Mouse (Mus musculus) kidney, postnatal 0 days (tissue): ENCODE results near the gene Rdh7. TPM values are rescaled to one million over a fixed set of nuclear protein-coding genes. Genes with fewer than 3 reads are reported as not detected.
"Not testable (repeated sequence)": the region's sequence is repeated elsewhere in the genome, so short reads cannot be mapped to it uniquely, and the experiment has no call there.

ENCODE experiments used
- ATAC-seq: fragments of 200-750 bp; cut with Nextera tagmentation; replicated peaks from 2 replicates; pipeline ENCODE4 v1.8.0; 2017; ENCODE audit warnings: low read depth, moderate number of reproducible peaks, moderate TSS enrichment, moderate library complexity; ENCODE audit not compliant: low FRiP score
- DNase-seq: peaks from one replicate; pipeline ENCODE4 v3.0.0-alpha.2; 2016; ENCODE audit warnings: low spot score
- H3K27ac ChIP-seq: fragments of 300-500 bp; sonication (generic); 2 replicates; pipeline ENCODE4 v1.5.1; 2014; ENCODE audit warnings: mild to moderate bottlenecking
- H3K27me3 ChIP-seq: fragments of 300-500 bp; sonication (generic); 2 replicates; pipeline ENCODE4 v1.6.1; 2014; ENCODE audit warnings: low read length, mixed read lengths; ENCODE audit not compliant: insufficient read depth
- H3K36me3 ChIP-seq: fragments of 300-500 bp; sonication (generic); 2 replicates; pipeline ENCODE4 v1.6.1; 2014; ENCODE audit warnings: low read length, mixed read lengths; ENCODE audit not compliant: insufficient read depth
- H3K4me1 ChIP-seq: fragments of 300-500 bp; sonication (generic); replicated peaks from 2 replicates; pipeline ENCODE4 v1.6.1; 2014; ENCODE audit warnings: antibody characterized with exemption, low read length, mixed read lengths; ENCODE audit not compliant: insufficient read depth
- H3K4me2 ChIP-seq: fragments of 300-500 bp; sonication (generic); 2 replicates; pipeline ENCODE4 v1.6.1; 2014; ENCODE audit warnings: mild to moderate bottlenecking, low read length, moderate library complexity, mixed read lengths
- H3K4me3 ChIP-seq: fragments of 300-500 bp; sonication (generic); replicated peaks from 2 replicates; pipeline ENCODE4 v1.5.1; 2014; ENCODE audit warnings: low read depth, low read length
- H3K9ac ChIP-seq: fragments of 300-500 bp; sonication (generic); 2 replicates; pipeline ENCODE4 v1.6.1; 2014; ENCODE audit warnings: low read depth, low read length
- H3K9me3 ChIP-seq: fragments of 300-500 bp; sonication (generic); replicated peaks from 2 replicates; pipeline ENCODE4 v1.6.1; 2016; ENCODE audit warnings: low read length, inconsistent platforms, mixed read lengths
- CTCF ChIP-seq: IDR thresholded peaks from 2 replicates; pipeline ENCODE4 v1.5.1; 2016; ENCODE audit warnings: antibody characterized with exemption, low read depth, mild to moderate bottlenecking, moderate library complexity
- WGBS: fragments of 180-500 bp; shearing (Covaris S2); extraction: QIAGEN DNeasy Blood & Tissue Kit; methylation state at CpG from one replicate; pipeline ENCODE4 v1.1.7; 2014; 5-methylcytosine and 5-hydroxymethylcytosine counted together
- polyA plus RNA-seq: library from polyadenylated mRNA; unstranded; fragments of >200 nt; fragmentation: Nextera tagmentation; extraction: Ambion mirVana; gene quantifications from 2 replicates; pipeline ENCODE4 v1.2.1, GENCODE M21; 2015

Rdh7 gene
- polyA plus RNA-seq, 1 experiment from 2014 or later: 0.21 TPM

DNA sequence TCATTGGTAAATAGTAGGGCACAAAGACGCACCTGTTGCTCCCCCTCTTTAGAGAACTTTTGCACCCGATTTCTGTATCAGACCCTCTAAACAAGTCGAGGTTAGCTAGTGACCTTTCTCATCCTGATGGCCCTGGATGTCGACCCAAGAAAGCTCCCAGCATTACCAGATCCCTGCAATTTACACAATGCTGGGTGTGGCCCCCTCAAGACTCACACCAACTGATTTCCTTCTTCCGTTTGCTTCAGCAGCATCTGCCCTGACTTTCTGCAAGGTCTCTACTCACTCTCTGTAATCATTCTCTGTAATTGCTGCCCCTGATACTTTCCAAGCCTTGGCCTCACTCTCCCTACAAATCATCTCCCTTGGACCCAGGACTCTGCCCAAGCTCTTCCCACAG, 8.1 kb upstream of the Rdh7 start:
- no peak overlapping the region for H3K27ac ChIP-seq
- H3K36me3 ChIP-seq: no peaks in the 10 kb centered on the region
- H3K4me2 ChIP-seq: no peak overlapping the region
- no peak overlapping the region for H3K9ac ChIP-seq
- H3K9me3 ChIP-seq: no peaks in the 10 kb centered on the region
- DNase-seq (no peak), ATAC-seq (no peak)
- no peak overlapping the region for H3K4me3 ChIP-seq
- H3K4me1 ChIP-seq: no peaks in the 10 kb centered on the region
- H3K27me3 ChIP-seq: no peaks in the 10 kb centered on the region
- TF ChIP-seq CTCF: no peak
- 67% methylated on average over 5 of the region's 5 CpGs for WGBS

DNA sequence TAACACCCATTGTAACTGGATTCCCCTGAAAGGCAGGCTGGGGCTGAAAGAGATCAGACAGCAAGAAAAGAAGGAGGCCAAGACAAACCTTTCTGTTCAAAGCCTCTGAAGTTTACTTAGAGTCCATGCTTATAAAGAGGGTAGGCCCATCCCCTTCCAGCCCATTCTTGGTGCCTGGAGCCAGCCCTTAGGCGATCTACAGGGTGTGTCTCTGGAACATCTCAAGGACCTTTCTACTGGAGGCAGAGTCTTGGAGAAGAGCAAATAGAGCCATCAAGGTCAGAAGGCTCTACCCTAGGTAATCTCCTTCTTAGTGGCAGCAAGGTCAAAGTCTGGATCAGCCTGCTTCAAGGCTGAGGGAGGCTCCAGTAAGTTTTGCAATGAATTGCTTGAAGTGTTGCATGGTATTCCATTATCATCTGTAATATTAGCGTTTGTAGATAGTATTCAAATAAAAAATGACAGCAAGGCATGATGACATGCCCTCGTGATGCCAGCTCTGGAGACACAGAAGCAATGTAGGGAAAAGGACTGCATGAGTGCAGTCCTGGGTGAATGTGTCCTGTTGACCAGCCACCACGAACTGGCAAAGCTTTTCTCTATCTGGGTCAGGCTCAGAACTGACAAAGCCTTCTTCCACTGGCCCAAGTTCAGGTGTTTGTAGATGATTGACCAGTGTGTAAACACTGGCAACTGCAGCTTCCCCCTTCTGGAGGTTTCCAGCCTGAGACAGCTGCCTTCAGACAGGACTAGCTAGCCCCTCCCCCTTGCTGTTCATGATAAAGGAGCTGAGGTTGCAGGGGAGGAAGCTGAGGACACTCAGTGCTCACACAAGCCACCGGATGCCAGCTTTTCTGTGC, 4.8 kb upstream of the Rdh7 start:
- H3K4me3 ChIP-seq, H3K9me3 ChIP-seq, H3K4me1 ChIP-seq, H3K4me2 ChIP-seq, H3K36me3 ChIP-seq, H3K9ac ChIP-seq, H3K27me3 ChIP-seq: not testable (repeated sequence)
- WGBS: 50% methylated on average over 5 of the region's 5 CpGs
- ATAC-seq: peak; percentile 88
- DNase-seq: peak; percentile 57
- H3K27ac ChIP-seq: 0 out of 2 replicates have a peak overlapping the region, but pooled peaks have one; percentile 32

DNA sequence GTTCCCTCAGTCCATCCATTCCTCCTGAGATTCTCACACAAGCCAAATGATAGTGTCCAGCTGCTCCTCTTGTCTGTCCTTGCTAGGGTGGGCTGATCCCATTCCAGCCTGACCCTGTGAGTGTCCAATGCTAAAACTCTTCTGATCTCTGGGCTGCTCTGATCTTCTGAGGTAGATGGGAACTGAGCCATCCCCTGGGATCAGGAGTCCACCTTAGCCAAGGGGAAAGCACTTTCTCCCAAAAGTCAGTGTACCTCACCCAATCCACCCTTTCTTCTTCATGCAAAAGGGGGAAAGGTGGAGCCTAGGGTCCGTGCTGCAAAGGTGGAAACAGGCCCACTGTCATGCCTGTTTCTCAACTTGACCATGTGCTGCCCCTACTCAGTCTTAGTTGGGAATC, 2.9 kb upstream of the Rdh7 start:
- H3K4me3 ChIP-seq: no peak overlapping the region
- no peaks in the 10 kb centered on the region for H3K36me3 ChIP-seq
- TF ChIP-seq CTCF: no peak
- no peaks in the 10 kb centered on the region for H3K27me3 ChIP-seq
- no peak for DNase-seq
- no peak overlapping the region for H3K4me2 ChIP-seq
- no peaks in the 10 kb centered on the region for H3K9me3 ChIP-seq
- no peak for ATAC-seq
- no peak overlapping the region for H3K27ac ChIP-seq
- H3K4me1 ChIP-seq: no peaks in the 10 kb centered on the region
- no peak overlapping the region for H3K9ac ChIP-seq
- WGBS: 84% methylated on average over 1 of the region's 1 CpGs

DNA sequence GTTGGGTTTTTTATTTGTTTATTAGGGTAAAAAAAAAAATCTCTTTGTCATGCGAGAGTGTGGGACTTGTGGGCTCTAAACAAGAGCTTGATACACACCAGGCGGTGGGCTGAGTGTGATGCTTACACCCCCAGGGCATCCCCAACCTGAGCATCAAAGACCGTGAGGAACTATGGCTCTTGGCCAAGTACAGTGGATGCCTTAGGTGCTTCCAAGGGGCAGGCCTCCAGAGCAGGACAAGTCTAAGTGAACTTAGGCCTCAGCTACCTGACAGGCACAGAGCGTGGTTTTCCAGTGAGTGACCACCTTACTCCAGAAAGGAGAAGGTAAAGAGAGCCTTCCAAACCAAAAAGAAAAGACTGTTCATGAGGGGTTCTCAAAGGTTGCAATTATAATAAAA, 1.6 kb downstream of the Rdh7 start:
- Histone ChIP-seq H3K4me3 (no peak overlapping the region), H3K27ac (no peak overlapping the region), H3K4me2 (no peak overlapping the region), H3K4me1 (no peaks in the 10 kb centered on the region), H3K9ac (no peak overlapping the region), H3K36me3 (no peaks in the 10 kb centered on the region), H3K27me3 (no peaks in the 10 kb centered on the region), H3K9me3 (no peaks in the 10 kb centered on the region)
- no peak for TF ChIP-seq CTCF
- DNase-seq: no peak
- WGBS: 67% methylated on average over 4 of the region's 4 CpGs
- ATAC-seq: no peak

DNA sequence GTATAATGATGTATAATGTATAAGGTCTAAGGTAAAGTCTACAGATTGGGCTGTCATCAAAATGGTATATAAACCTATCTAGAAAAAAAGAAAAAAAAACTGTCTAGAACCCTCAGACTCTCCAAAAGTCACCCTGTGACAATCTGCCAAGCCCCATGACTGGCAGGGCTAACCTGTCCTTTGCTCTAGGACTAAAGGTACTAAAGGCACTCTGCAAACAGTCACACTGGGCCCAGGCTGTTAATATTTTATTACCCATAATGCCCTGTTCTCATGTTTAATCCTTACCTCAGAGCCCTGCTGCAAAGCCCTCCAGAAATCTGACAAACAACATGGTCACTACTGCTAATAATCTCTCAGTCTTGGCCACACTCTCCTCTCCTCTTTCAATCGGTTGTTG, 2.1 kb downstream of the Rdh7 start:
- no peaks in the 10 kb centered on the region for H3K9me3 ChIP-seq
- H3K4me3 ChIP-seq: no peak overlapping the region
- no peaks in the 10 kb centered on the region for H3K4me1 ChIP-seq
- no peak for TF ChIP-seq CTCF
- WGBS: 67% methylated on average over 1 of the region's 1 CpGs
- H3K4me2 ChIP-seq: no peak overlapping the region
- no peaks in the 10 kb centered on the region for H3K27me3 ChIP-seq
- H3K36me3 ChIP-seq: no peaks in the 10 kb centered on the region
- ATAC-seq: no peak; the same call in 1 of the 2 replicates
- H3K9ac ChIP-seq: no peak overlapping the region
- no peak for DNase-seq
- H3K27ac ChIP-seq: no peak overlapping the region

DNA sequence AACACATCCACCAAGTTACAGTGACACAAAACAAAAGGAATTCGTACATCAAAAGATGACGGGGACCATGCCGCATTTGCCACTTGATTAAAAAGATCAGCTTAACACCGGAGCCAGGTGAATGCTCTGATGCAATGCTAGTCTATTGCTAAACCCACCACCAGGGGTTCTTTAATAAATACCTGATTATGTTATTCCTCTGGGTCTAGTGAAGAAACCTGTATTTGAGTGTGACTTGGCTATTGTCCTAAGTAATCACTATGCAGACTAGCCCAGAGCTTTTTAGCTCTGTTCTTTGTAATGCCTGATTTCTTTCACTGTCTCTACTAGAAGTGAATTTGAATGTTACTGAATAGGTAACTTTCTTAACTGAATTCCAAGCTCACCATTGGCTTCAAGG, 7.6 kb downstream of the Rdh7 start:
- Histone ChIP-seq H3K27ac (no peak overlapping the region), H3K27me3 (no peaks in the 10 kb centered on the region), H3K36me3 (no peaks in the 10 kb centered on the region), H3K4me3 (no peak overlapping the region), H3K9ac (no peak overlapping the region), H3K9me3 (no peaks in the 10 kb centered on the region), H3K4me1 (peaks cover 9% of the 10 kb centered on the region; the same call in 1 of the 2 replicates), H3K4me2 (no peak overlapping the region)
- DNase-seq: no peak
- TF ChIP-seq CTCF: no peak; the same call in 1 of the 2 replicates
- no peak for ATAC-seq
- 88% methylated on average over 4 of the region's 4 CpGs for WGBS
